Comparison of ENCODE assay signal across 8 mouse cellular contexts in the genomic region with DNA sequence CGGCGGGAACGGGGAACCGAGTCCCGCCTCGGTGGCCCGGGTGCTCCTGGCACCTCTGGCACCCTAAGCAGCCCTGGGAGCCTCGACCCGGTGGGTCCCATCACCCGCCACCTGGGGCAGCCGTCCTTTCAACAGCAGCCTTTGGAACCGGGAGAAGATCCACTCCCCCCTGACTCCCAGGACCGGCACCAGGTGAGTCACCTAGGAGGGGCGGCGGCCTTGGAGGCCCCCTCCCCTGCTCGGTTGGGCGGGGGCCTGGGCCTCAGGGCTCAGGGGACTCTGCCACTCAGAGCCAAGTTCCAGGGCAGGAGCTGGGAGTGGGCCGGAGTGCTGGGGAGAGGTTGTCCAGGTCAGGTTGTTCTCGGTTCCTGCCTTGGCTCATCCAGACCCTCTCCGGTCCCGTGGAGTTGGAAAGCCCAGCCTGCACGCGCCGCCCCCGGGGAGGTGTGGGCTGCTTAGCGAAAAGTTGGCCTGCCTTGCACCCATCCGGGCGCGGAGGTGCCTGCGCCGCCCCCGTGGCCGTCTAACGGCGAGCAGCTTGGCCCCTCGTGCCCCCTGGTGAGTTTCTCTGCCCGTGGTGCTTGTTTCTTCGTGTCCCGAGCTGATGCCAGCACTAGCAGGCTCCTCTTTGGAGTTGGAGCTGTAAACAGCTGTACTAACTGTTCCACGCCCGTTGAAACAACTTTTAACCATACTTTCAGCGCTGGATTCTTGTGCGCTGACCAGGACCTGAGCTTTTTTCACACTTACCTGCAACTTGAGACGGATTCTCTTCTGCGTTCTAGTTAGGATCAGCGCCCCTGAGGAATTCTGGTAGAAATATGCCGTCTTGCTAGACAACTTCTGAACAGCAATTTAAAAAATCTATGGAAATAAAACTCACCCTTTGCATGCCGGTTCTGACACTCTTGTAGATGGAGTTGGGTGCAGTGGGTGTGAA. TPM values are rescaled to one million over a fixed set of nuclear protein-coding genes. Genes with fewer than 3 reads are reported as not detected.
DNase-seq lines count a peak whose midpoint lies in the region; ATAC-seq and TF ChIP-seq lines count a peak whose summit lies in the region.

No protein-coding gene starts in this region.

- H3K27ac ChIP-seq in embryonic fibroblast, embryonic 13.5 days (ENCODE audit: insufficient read depth, low read length): no peak overlapping the region
- H3K27ac ChIP-seq in heart, embryonic 16.5 days (ENCODE audit: low read length): no peak overlapping the region

- H3K27me3 ChIP-seq in heart, embryonic 16.5 days (ENCODE audit: control insufficient read depth, insufficient read depth, low read length): no peaks in the 10 kb centered on the region

- H3K9me3 ChIP-seq in heart, embryonic 16.5 days (replicated peaks; ENCODE audit: control insufficient read depth, low read length): no peaks in the 10 kb centered on the region; the same call in 1 of the 2 replicates

- DNase-seq in ES-CJ7 (ENCODE audit: low read depth, low spot score) (peak; percentile 4), ZHBTc4 (ENCODE audit: low read depth, low spot score) (peak; percentile 53)
- DNase-seq in kidney, postnatal 10 days: peak; percentile 40
- DNase-seq in lung, postnatal 25 days (ENCODE audit: low spot score): peak; percentile 2
- peak; percentile 27 for DNase-seq in retina, postnatal 1 day

- H3K4me2 ChIP-seq in heart, embryonic 16.5 days (ENCODE audit: low read depth, low read length): peak overlapping the region; percentile 83

- H3K4me1 ChIP-seq in embryonic fibroblast, embryonic 13.5 days (ENCODE audit: control insufficient read depth, insufficient read depth, low read length): no peaks in the 10 kb centered on the region
- no peaks in the 10 kb centered on the region for H3K4me1 ChIP-seq in heart, embryonic 16.5 days (ENCODE audit: control insufficient read depth, insufficient read depth, low read length)

- TF ChIP-seq POLR2A in embryonic fibroblast, embryonic 13.5 days (IDR thresholded peaks at IDR 0.05; ENCODE audit: low read depth, low read length): no peak

- H3K36me3 ChIP-seq in heart, embryonic 16.5 days (ENCODE audit: control insufficient read depth, insufficient read depth): no peaks in the 10 kb centered on the region

- H3K4me3 ChIP-seq in embryonic fibroblast, embryonic 13.5 days (ENCODE audit: insufficient read depth, low read length): peak overlapping the region; percentile 79
- peak overlapping the region; percentile 67 for H3K4me3 ChIP-seq in heart, embryonic 16.5 days (ENCODE audit: low read length)

- peak overlapping the region; percentile 70 for H3K9ac ChIP-seq in heart, embryonic 16.5 days (ENCODE audit: low read length)

- no peak for ATAC-seq in heart, embryonic 16.5 days (replicated peaks; ENCODE audit: extremely low read depth, insufficient read depth, low FRiP score)
- ATAC-seq in CD4-positive, CD25-positive, alpha-beta regulatory T cell, adult 4 months: no peak

- WGBS in heart, embryonic 16.5 days: 18% methylated on average over 40 of the region's 48 CpGs

- TF ChIP-seq CTCF in embryonic fibroblast, embryonic 13.5 days (IDR thresholded peaks at IDR 0.05; ENCODE audit: borderline replicate concordance, insufficient read depth, low read length): no peak

RNA-seq across cellular contexts. Expression of gene Eda, which starts 0.8 kb away (rescaled TPM):
- polyA plus RNA-seq in embryonic fibroblast, embryonic 13.5 days (2011; ENCODE audit: insufficient read length, low read depth, missing spikeins): 3.9 and 4.3 TPM in 2 replicates
- polyA plus RNA-seq in heart, embryonic 16.5 days (2015; fragmentation: Nextera tagmentation; extraction: Ambion mirVana): 2.0 and 2.6 TPM in 2 replicates
- not detected for polyA plus RNA-seq in CD4-positive, CD25-positive, alpha-beta regulatory T cell, adult 4 months (2017; shearing (Covaris generic))

Comparison
In these comparisons a context has a peak if more than half of its experiments do, and no peak if none do; other contexts are left out.
1. DNase-seq: peak in every context shown above with its lines; median percentile 53 in ZHBTc4; 40 in kidney, postnatal 10 days; 27 in retina, postnatal 1 day; 4 in ES-CJ7; 2 in lung, postnatal 25 days.